Mouse (Mus musculus) lung, postnatal 0 days (tissue): ENCODE data around the gene Zfp503. TPM values are rescaled to one million over a fixed set of nuclear protein-coding genes. Genes with fewer than 3 reads are reported as not detected.

Experiments
- ATAC-seq: fragments of 200-750 bp; cut with Nextera tagmentation; 2 replicates; pipeline ENCODE4 v1.8.0; 2017; ENCODE audit warnings: moderate library complexity
- DNase-seq: peaks from one replicate; pipeline ENCODE4 v3.0.0-alpha.2; 2016; ENCODE audit warnings: low spot score
- H3K27ac ChIP-seq: fragments of 300-500 bp; sonication (generic); 2 replicates; pipeline ENCODE4 v1.5.1; 2014; ENCODE audit warnings: antibody characterized with exemption, mild to moderate bottlenecking, low read length, mixed read lengths
- H3K27me3 ChIP-seq: fragments of 300-500 bp; sonication (generic); replicated peaks from 2 replicates; pipeline ENCODE4 v1.6.1; 2014; ENCODE audit warnings: low read length, mixed read lengths; ENCODE audit not compliant: insufficient read depth
- H3K36me3 ChIP-seq: fragments of 300-500 bp; sonication (generic); 2 replicates; pipeline ENCODE4 v1.6.1; 2014; ENCODE audit warnings: low read length, mixed read lengths; ENCODE audit not compliant: insufficient read depth
- H3K4me1 ChIP-seq: fragments of 300-500 bp; sonication (generic); 2 replicates; pipeline ENCODE4 v1.6.1; 2014; ENCODE audit warnings: antibody characterized with exemption, low read depth, low read length, mixed read lengths; ENCODE audit not compliant: insufficient read depth
- H3K4me2 ChIP-seq: fragments of 300-500 bp; sonication (generic); replicated peaks from 2 replicates; pipeline ENCODE4 v1.6.1; 2014; ENCODE audit warnings: low read depth, mild to moderate bottlenecking, low read length, moderate library complexity, mixed read lengths
- H3K4me3 ChIP-seq: fragments of 300-500 bp; sonication (generic); 2 replicates; pipeline ENCODE4 v1.5.1; 2014; ENCODE audit warnings: low read depth, low read length
- H3K9ac ChIP-seq: fragments of 300-500 bp; sonication (generic); replicated peaks from 2 replicates; pipeline ENCODE4 v1.6.1; 2014; ENCODE audit warnings: low read depth, mild to moderate bottlenecking
- H3K9me3 ChIP-seq: fragments of 300-500 bp; sonication (generic); 2 replicates; pipeline ENCODE4 v1.6.1; 2016; ENCODE audit warnings: low read length, mixed read lengths
- CTCF ChIP-seq: IDR thresholded peaks from 2 replicates; pipeline ENCODE4 v1.5.1; 2016; ENCODE audit warnings: antibody characterized with exemption, mild to moderate bottlenecking
- EP300 ChIP-seq: IDR thresholded peaks from 2 replicates; pipeline ENCODE4 v1.6.1; 2016; ENCODE audit warnings: antibody characterized with exemption, mild to moderate bottlenecking, control low read depth
- WGBS: fragments of 180-500 bp; shearing (Covaris S2); extraction: QIAGEN DNeasy Blood & Tissue Kit; methylation state at CpG from one replicate; pipeline ENCODE4 v1.1.7; 2014; 5-methylcytosine and 5-hydroxymethylcytosine counted together
- polyA plus RNA-seq: library from polyadenylated mRNA; unstranded; fragments of >200 nt; fragmentation: Nextera tagmentation; extraction: Ambion mirVana; gene quantifications from 2 replicates; pipeline ENCODE4 v1.2.1, GENCODE M21; 2015

The Zfp503 gene
- polyA plus RNA-seq, 1 experiment from 2014 or later, result 16.7 TPM

DNA sequence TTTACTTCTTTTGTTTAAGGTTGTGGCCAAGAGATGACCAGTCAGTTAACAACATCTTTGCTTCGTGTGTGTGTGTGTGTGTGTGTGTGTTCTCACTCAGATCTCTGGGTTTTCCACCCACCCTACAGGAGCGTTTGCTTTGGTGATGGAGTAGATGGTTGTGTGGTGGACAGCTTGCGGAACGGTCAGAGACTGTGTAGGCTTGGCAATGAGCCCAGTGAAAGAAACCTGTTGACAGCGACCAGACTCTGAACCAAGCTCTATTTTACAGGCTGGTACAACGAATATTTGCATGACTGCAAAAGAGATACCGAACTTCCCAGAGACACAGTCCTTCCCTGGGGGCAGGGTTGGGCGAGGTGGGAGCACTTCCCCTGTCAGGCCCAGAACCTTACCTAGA lies 30.2 kb downstream of the Zfp503 start:
- no peak overlapping the region for H3K4me2 ChIP-seq
- H3K27ac ChIP-seq, result no peak overlapping the region
- no peaks in the 10 kb centered on the region for H3K27me3 ChIP-seq
- no peak for TF ChIP-seq EP300
- 42% methylated on average over 8 of the region's 8 CpGs for WGBS
- ATAC-seq, result no peak
- no peak overlapping the region for H3K4me3 ChIP-seq
- H3K4me1 ChIP-seq, result no peaks in the 10 kb centered on the region
- no peak for DNase-seq
- no peaks in the 10 kb centered on the region for H3K9me3 ChIP-seq
- H3K9ac ChIP-seq, result no peak overlapping the region
- H3K36me3 ChIP-seq, result no peaks in the 10 kb centered on the region

DNA sequence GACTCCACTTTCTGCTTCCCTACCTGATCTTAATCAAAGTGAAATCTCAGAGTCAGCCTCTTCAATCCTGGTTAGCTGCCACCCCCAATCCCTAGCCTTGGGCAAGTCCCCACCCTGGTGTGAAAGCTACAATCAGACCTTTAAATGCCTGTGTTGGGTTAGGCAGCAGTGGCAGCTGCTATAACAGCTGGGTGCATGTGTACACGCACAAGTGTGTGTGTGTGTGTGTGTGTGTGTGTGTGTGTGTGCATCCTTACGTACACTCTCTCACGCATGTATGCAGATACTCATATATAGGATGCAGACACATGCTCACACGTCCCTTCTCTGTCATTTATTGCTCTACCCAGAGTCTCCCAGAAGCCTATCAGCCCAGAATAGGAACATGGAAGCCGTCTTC lies 30.8 kb downstream of the Zfp503 start:
- 92% methylated on average over 5 of the region's 5 CpGs for WGBS
- Histone ChIP-seq H3K27ac (no peak overlapping the region), H3K36me3 (no peaks in the 10 kb centered on the region), H3K4me1 (no peaks in the 10 kb centered on the region), H3K27me3 (no peaks in the 10 kb centered on the region), H3K4me3 (no peak overlapping the region), H3K9ac (no peak overlapping the region), H3K4me2 (no peak overlapping the region), H3K9me3 (no peaks in the 10 kb centered on the region)
- no peak for DNase-seq
- TF ChIP-seq EP300, result no peak
- TF ChIP-seq CTCF, result no peak
- no peak for ATAC-seq

DNA sequence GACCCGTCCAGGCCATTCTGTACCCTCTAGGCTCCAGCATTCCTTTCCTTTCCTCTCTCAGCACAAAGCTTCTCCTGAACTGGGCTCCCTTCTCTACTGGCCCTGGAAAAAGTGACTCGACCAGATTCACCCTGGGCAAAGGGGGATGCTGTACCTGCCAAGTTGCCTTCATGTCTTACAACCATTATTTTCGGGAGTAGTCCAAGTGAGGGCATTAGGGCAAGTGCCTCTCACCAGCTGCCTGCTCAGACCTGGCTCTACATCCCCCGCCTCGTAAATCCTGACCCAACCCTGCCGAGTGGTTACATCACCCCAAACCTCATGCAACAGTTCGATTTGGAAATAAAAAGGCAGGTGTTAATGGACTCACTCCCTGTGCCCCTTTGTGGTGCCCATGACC lies 36.9 kb downstream of the Zfp503 start:
- Histone ChIP-seq H3K9me3 (no peaks in the 10 kb centered on the region), H3K36me3 (no peaks in the 10 kb centered on the region), H3K9ac (no peak overlapping the region), H3K27ac (no peak overlapping the region), H3K4me2 (no peak overlapping the region), H3K27me3 (no peaks in the 10 kb centered on the region), H3K4me1 (no peaks in the 10 kb centered on the region), H3K4me3 (no peak overlapping the region)
- 72% methylated on average over 7 of the region's 7 CpGs for WGBS
- no peak for ATAC-seq
- TF ChIP-seq EP300 (no peak), CTCF (no peak)
- DNase-seq, result no peak

DNA sequence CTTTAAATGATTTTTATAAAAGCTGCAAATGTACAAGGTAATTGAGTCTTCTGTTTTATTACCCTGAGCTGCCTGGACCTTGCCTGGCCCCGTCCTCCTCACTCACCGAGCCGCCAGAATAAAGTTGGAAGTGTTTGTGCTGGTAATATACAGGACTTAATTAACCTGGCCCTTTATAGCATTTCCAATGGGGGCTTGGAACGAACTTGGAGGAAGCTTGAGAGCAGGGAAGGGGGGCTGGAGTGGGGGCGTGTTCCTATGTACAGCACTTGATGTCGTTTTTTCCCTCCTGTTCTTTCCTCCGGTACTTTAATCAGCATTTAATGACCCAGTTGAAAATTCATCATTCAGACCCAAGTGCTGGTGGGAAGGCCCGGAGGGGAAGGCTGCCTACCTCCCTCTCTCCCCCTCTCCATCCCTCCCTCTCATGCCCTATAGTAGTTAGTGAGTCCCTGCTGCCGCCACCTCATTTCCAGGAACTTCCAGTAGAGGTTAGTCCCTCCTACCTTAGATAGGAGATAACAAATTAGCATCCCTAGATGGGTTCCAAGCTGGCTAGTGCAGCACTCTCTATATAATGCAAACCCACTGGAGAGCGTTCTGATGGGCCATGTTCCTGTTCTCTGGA lies 37.4 kb downstream of the Zfp503 start:
- WGBS, result 58% methylated on average over 10 of the region's 10 CpGs
- Histone ChIP-seq H3K27ac (no peak overlapping the region), H3K27me3 (no peaks in the 10 kb centered on the region), H3K4me2 (no peak overlapping the region), H3K36me3 (no peaks in the 10 kb centered on the region), H3K4me3 (no peak overlapping the region), H3K9me3 (no peaks in the 10 kb centered on the region), H3K4me1 (no peaks in the 10 kb centered on the region), H3K9ac (no peak overlapping the region)
- no peak for TF ChIP-seq EP300
- no peak for TF ChIP-seq CTCF
- no peak for ATAC-seq
- DNase-seq, result no peak

DNA sequence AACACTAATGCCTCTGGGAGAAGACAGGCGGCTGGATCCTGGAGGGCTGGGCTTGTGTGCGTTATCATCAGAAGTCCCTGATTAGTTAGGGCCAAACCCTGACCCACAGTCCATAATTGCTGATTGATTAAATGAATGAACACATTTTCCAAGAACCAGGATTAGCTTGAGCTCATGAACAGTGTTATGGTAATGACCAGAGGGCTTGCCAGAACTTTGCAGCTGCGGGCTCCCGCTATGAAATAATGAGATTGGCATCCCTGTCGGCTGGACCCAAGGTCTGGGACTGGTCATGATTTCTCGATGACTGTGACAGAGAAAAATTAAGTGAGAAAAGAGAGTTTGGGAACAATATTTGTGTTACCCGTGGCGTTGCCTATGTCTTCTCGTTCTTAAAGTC lies 44.5 kb downstream of the Zfp503 start:
- TF ChIP-seq CTCF, result no peak
- no peak for TF ChIP-seq EP300
- DNase-seq, result no peak

DNA sequence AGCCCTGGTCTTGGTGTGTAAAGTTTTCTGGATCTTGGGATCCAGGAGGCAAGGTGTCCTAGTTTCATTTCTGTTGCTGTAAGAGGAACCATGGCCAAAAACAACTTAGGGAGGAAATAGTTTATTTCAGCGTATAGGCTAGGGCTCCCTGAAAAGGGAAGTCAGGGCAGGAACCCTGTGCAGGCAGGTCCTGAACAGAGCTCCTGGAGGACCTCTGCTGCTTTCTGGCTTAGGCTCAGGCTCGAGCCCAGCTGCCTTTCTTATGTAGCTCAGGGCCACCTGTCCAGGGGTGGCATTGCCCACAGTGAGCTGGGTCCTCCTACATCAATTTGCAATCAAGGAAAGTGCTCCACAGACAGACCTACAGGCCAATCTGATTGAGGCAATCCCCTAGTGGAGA lies 47.8 kb downstream of the Zfp503 start:
- Histone ChIP-seq H3K9ac (no peak overlapping the region), H3K9me3 (no peaks in the 10 kb centered on the region), H3K4me2 (no peak overlapping the region), H3K4me1 (no peaks in the 10 kb centered on the region), H3K4me3 (no peak overlapping the region), H3K27ac (no peak overlapping the region), H3K27me3 (no peaks in the 10 kb centered on the region), H3K36me3 (no peaks in the 10 kb centered on the region)
- no peak for DNase-seq
- WGBS, result 58% methylated on average over 2 of the region's 2 CpGs
- TF ChIP-seq CTCF (no peak), EP300 (no peak)
- ATAC-seq, result no peak

More for the DNA sequence above, 44.5 kb downstream of the Zfp503 start:
- Histone ChIP-seq H3K9me3 (no peaks in the 10 kb centered on the region), H3K9ac (no peak overlapping the region), H3K27ac (no peak overlapping the region), H3K4me3 (no peak overlapping the region), H3K4me1 (no peaks in the 10 kb centered on the region), H3K27me3 (no peaks in the 10 kb centered on the region), H3K4me2 (no peak overlapping the region), H3K36me3 (no peaks in the 10 kb centered on the region)
- WGBS, result 71% methylated on average over 9 of the region's 9 CpGs
- peak; percentile 54; the same call in 1 of the 2 replicates for ATAC-seq

DNA sequence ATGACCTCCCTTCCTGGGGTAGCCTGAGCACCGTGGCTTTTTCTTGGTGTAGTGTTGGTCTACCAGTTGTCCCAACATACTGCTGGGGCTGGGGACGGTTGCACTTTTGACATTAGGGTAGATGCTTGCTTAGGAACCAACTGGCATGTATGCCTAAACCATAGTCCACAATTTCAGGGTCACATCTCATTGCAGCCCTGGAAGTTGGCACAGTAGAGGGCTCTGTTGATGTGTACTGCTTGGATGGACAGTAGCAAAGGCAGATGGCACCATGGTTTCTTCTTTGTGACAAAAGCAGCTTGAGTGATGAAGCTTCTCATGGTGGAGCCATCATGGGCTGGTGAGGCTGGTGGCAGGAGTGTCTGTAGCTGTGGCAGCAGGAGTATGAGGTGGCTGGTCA lies 52.3 kb downstream of the Zfp503 start:
- no peak overlapping the region for H3K4me3 ChIP-seq
- no peaks in the 10 kb centered on the region for H3K36me3 ChIP-seq
- no peaks in the 10 kb centered on the region for H3K27me3 ChIP-seq
- WGBS, result 80% methylated on average over 2 of the region's 2 CpGs
- ATAC-seq (no peak), DNase-seq (no peak)
- no peaks in the 10 kb centered on the region for H3K4me1 ChIP-seq
- H3K4me2 ChIP-seq, result no peak overlapping the region
- H3K9me3 ChIP-seq, result no peaks in the 10 kb centered on the region
- H3K27ac ChIP-seq, result no peak overlapping the region
- H3K9ac ChIP-seq, result no peak overlapping the region
- TF ChIP-seq EP300 (no peak), CTCF (no peak)
